Mouse (Mus musculus) midbrain, embryonic 15.5 days (tissue): ENCODE measurements at regions not wholly inside any gene's neighbourhood (a gene's known extent, or its start where the extent isn't known, plus 50 kb on each side); places are given as distances from the start of the nearest gene placed in this dataset.

Experiments
- ATAC-seq: fragments of 200-750 bp; cut with Nextera tagmentation; replicated peaks from 2 replicates; pipeline ENCODE4 v1.8.0; 2017; ENCODE audit warnings: moderate TSS enrichment
- H3K27ac ChIP-seq: fragments of 300-500 bp; sonication (generic); 2 replicates; pipeline ENCODE4 v1.5.1; 2015; ENCODE audit warnings: mild to moderate bottlenecking, inconsistent platforms
- H3K27me3 ChIP-seq: fragments of 300-500 bp; sonication (generic); replicated peaks from 2 replicates; pipeline ENCODE4 v1.6.1; 2015; ENCODE audit warnings: inconsistent platforms
- H3K36me3 ChIP-seq: fragments of 300-500 bp; sonication (generic); replicated peaks from 2 replicates; pipeline ENCODE4 v1.6.1; 2015; ENCODE audit warnings: inconsistent platforms
- H3K4me1 ChIP-seq: fragments of 300-500 bp; sonication (generic); 2 replicates; pipeline ENCODE4 v1.6.1; 2015; ENCODE audit warnings: inconsistent platforms
- H3K4me2 ChIP-seq: fragments of 300-500 bp; sonication (generic); 2 replicates; pipeline ENCODE4 v1.6.1; 2015; ENCODE audit warnings: inconsistent platforms, mild to moderate bottlenecking, moderate library complexity
- H3K4me3 ChIP-seq: fragments of 300-500 bp; sonication (generic); 2 replicates; pipeline ENCODE4 v1.5.1; 2015; ENCODE audit warnings: mild to moderate bottlenecking, inconsistent platforms
- H3K9ac ChIP-seq: fragments of 300-500 bp; sonication (generic); 2 replicates; pipeline ENCODE4 v1.6.1; 2015; ENCODE audit warnings: mild to moderate bottlenecking, inconsistent platforms
- H3K9me3 ChIP-seq: fragments of 300-500 bp; sonication (generic); 2 replicates; pipeline ENCODE4 v1.6.1; 2016; ENCODE audit warnings: inconsistent platforms
- WGBS: fragments of 180-500 bp; shearing (Covaris S2); methylation state at CpG from one replicate; pipeline ENCODE4 v1.1.7; 2015; ENCODE audit warnings: mixed read lengths; 5-methylcytosine and 5-hydroxymethylcytosine counted together

GRCm38 (mm10) chr2:81007071-81007470 lies 390.0 kb downstream of the Nup35 start:
- WGBS = 78% methylated on average over 11 of the region's 11 CpGs
- Histone ChIP-seq H3K9ac (no peak overlapping the region), H3K4me1 (no peaks in the 10 kb centered on the region), H3K27me3 (no peaks in the 10 kb centered on the region), H3K9me3 (no peaks in the 10 kb centered on the region), H3K36me3 (no peaks in the 10 kb centered on the region), H3K4me3 (no peak overlapping the region), H3K4me2 (no peak overlapping the region), H3K27ac (no peak overlapping the region)
- no peak for ATAC-seq

- Histone ChIP-seq H3K4me3 (no peak overlapping the region), H3K9ac (no peak overlapping the region), H3K27ac (no peak overlapping the region), H3K9me3 (no peaks in the 10 kb centered on the region), H3K27me3 (no peaks in the 10 kb centered on the region), H3K4me1 (no peaks in the 10 kb centered on the region), H3K36me3 (no peaks in the 10 kb centered on the region), H3K4me2 (no peak overlapping the region)
- WGBS = 89% methylated on average over 3 of the region's 3 CpGs
- no peak for ATAC-seq
Measured at GRCm38 (mm10) chr2:81023620-81024019, 406.6 kb downstream of the Nup35 start.
